Mouse (Mus musculus): ENCODE results near the gene Parvg. TPM values are rescaled to one million over a fixed set of nuclear protein-coding genes. Genes with fewer than 3 reads are reported as not detected.

Parvg gene
- total and polyA plus RNA-seq, 3 experiments, result 58.8 to 142 TPM; not detected in 1

- H3K27me3 ChIP-seq (ENCODE audit: control insufficient read depth in 1 of 2, insufficient read depth in 2 of 2, low read length in 2 of 2), result no peaks in the 10 kb centered on the region
- no peaks in the 10 kb centered on the region for H3K9me3 ChIP-seq (replicated peaks; ENCODE audit: insufficient read depth, low read length)
- no peak overlapping the region for H3K9ac ChIP-seq (ENCODE audit: control insufficient read depth, low read depth, low read length, poor library complexity, severe bottlenecking)
- no peak overlapping the region for H3K4me3 ChIP-seq (ENCODE audit: control insufficient read depth in 1 of 2, insufficient read depth in 1 of 2, low read depth in 2 of 2, low read length in 2 of 2)
- H3K4me1 ChIP-seq (ENCODE audit: control insufficient read depth in 1 of 2, insufficient read depth in 2 of 2, low read length in 2 of 2), result peaks cover 6 to 8% of the 10 kb centered on the region in 2 experiments
- peaks cover 2 to 7% of the 10 kb centered on the region in 2 experiments; a peak in 2 of 4 replicates for H3K36me3 ChIP-seq (ENCODE audit: control insufficient read depth in 1 of 2, insufficient read depth in 2 of 2, low read length in 2 of 2)
- H3K79me2 ChIP-seq (ENCODE audit: control insufficient read depth, insufficient read depth, low read length, poor library complexity), result no peaks in the 10 kb centered on the region
- no peak overlapping the region for H3K27ac ChIP-seq (ENCODE audit: control insufficient read depth, low read depth, low read length)
- no peak for DNase-seq (ENCODE audit: low read depth, low spot score)
- TF ChIP-seq NRF1 (IDR thresholded peaks at IDR 0.05; ENCODE audit: insufficient read depth, low read depth, low read length, poor library complexity, severe bottlenecking) (no peak), SIN3A (IDR thresholded peaks at IDR 0.05; ENCODE audit: low read length) (no peak)
Measured at GRCm38 (mm10) chr15:84340926-84341325, 17.1 kb downstream of the Parvg start.

- no peaks in the 10 kb centered on the region for H3K4me1 ChIP-seq (ENCODE audit: control insufficient read depth in 1 of 2, insufficient read depth in 2 of 2, low read length in 2 of 2)
- H3K9ac ChIP-seq (ENCODE audit: control insufficient read depth, low read depth, low read length, poor library complexity, severe bottlenecking), result no peak overlapping the region
- DNase-seq (ENCODE audit: low read depth, low spot score), result peak; percentile 17
- H3K4me3 ChIP-seq (ENCODE audit: control insufficient read depth in 1 of 2, insufficient read depth in 1 of 2, low read depth in 2 of 2, low read length in 2 of 2), result no peak overlapping the region
- H3K36me3 ChIP-seq (ENCODE audit: control insufficient read depth in 1 of 2, insufficient read depth in 2 of 2, low read length in 2 of 2), result no peaks in the 10 kb centered on the region; a peak in 1 of 4 replicates
- H3K9me3 ChIP-seq (replicated peaks; ENCODE audit: insufficient read depth, low read length), result no peaks in the 10 kb centered on the region
- H3K27ac ChIP-seq (ENCODE audit: control insufficient read depth, low read depth, low read length), result no peak overlapping the region
- no peak for TF ChIP-seq POLR2AphosphoS2 (IDR thresholded peaks at IDR 0.05; ENCODE audit: low read length)
- TF ChIP-seq CTCF (IDR thresholded peaks at IDR 0.05 in 2 of 3, conservative IDR thresholded peaks at IDR 0.05 in 1 of 3; ENCODE audit: control insufficient read depth in 1 of 3, insufficient read depth in 1 of 3, low read depth in 2 of 3, low read length in 3 of 3, poor library complexity in 1 of 3, severe bottlenecking in 1 of 3), result peak; percentile 50 to 67 (median 51)
- TF ChIP-seq SMC3 (IDR thresholded peaks at IDR 0.05; ENCODE audit: low read depth, low read length), result 0 out of 2 replicates have a peak, but pooled peaks have one; percentile 21
- no peak for TF ChIP-seq ZNF384 (IDR thresholded peaks at IDR 0.05; ENCODE audit: low read depth, low read length)
- H3K79me2 ChIP-seq (ENCODE audit: control insufficient read depth, insufficient read depth, low read length, poor library complexity), result no peaks in the 10 kb centered on the region
- H3K27me3 ChIP-seq (ENCODE audit: control insufficient read depth in 1 of 2, insufficient read depth in 2 of 2, low read length in 2 of 2), result no peaks in the 10 kb centered on the region
Measured at GRCm38 (mm10) chr15:84348769-84349168, 24.9 kb downstream of the Parvg start.

GRCm38 (mm10) chr15:84349915-84350738, 26.3 kb downstream of the Parvg start:
- H3K9me3 ChIP-seq (replicated peaks; ENCODE audit: insufficient read depth, low read length), result no peaks in the 10 kb centered on the region
- H3K27me3 ChIP-seq (ENCODE audit: control insufficient read depth in 1 of 2, insufficient read depth in 2 of 2, low read length in 2 of 2), result no peaks in the 10 kb centered on the region
- H3K36me3 ChIP-seq (ENCODE audit: control insufficient read depth in 1 of 2, insufficient read depth in 2 of 2, low read length in 2 of 2), result no peaks in the 10 kb centered on the region; a peak in 1 of 4 replicates
- TF ChIP-seq TCF12 (IDR thresholded peaks at IDR 0.05; ENCODE audit: low read depth, low read length), result no peak
- TF ChIP-seq SIN3A (IDR thresholded peaks at IDR 0.05; ENCODE audit: low read length), result no peak
- DNase-seq (ENCODE audit: low read depth, low spot score), result peak; percentile 26
- H3K9ac ChIP-seq (ENCODE audit: control insufficient read depth, low read depth, low read length, poor library complexity, severe bottlenecking), result no peak overlapping the region
- no peaks in the 10 kb centered on the region for H3K79me2 ChIP-seq (ENCODE audit: control insufficient read depth, insufficient read depth, low read length, poor library complexity)
- H3K4me3 ChIP-seq (ENCODE audit: control insufficient read depth in 1 of 2, insufficient read depth in 1 of 2, low read depth in 2 of 2, low read length in 2 of 2), result no peak overlapping the region
- H3K27ac ChIP-seq (ENCODE audit: control insufficient read depth, low read depth, low read length), result no peak overlapping the region
- no peaks in the 10 kb centered on the region for H3K4me1 ChIP-seq (ENCODE audit: control insufficient read depth in 1 of 2, insufficient read depth in 2 of 2, low read length in 2 of 2)

Data from MEL (cell line).